ENCODE assay signal across 7 mouse cellular contexts in the genomic region with DNA sequence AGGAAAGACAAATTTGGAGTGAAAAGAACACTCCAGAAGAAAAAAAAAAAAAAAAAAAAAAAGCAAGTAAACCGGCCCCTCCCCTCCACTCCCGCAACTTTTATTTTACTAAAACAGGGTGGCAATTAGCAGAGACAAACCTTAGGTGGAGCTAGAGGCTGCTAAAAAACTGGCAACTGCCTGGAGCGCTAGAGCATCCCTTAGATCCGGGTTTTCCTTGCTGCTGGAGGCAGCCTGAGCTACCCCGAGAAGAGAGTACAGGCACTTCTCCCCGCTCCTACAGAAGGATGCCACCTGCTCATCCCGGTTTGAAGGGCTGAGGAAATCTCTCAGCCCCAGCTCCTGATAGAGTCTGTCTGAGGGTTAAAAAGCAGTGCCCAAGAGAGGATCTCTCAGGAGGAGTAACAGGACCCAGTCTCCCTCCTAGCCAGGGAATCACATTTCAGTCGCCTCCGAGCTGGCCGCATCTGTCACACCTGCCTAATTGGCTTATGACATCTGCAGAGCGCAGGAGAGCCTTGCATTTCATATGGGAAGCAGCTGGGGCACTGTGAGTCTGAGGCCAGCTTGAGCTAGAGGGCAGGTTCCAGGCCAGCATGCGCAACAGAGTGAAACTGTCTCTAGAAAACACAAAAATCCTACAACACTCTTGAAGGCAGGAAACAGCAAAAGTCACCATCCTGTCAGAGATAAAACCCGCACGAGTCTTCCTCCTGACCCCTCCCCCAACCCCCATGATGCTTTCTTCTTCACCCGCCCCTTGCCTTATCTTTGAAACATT. TPM values are rescaled to one million over a fixed set of nuclear protein-coding genes. Genes with fewer than 3 reads are reported as not detected.
DNase-seq lines count a peak whose midpoint lies in the region; ATAC-seq and TF ChIP-seq lines count a peak whose summit lies in the region.

No protein-coding gene starts in this region.

- in situ Hi-C loops in ES-E14 (cut with MboI; ENCODE audit: low sequenced_read_pairs in 2 of 2, unreplicated experiment in 2 of 2), result no loop called here

- H3K4me3 ChIP-seq in ES-E14 (ENCODE audit: insufficient read depth in 1 of 2, low read depth in 1 of 2, low read length in 2 of 2, poor library complexity in 1 of 2, severe bottlenecking in 1 of 2), result peak overlapping the region in 1 of 2 experiments; percentile 23; a peak in 1 of 4 replicates
- H3K4me3 ChIP-seq in forebrain, embryonic 13.5 days, result 0 out of 2 replicates have a peak overlapping the region, but pooled peaks have one; percentile 9
- H3K4me3 ChIP-seq in hindbrain, embryonic 11.5 days (ENCODE audit: low read depth, low read length), result no peak overlapping the region

- no peak overlapping the region for H3K27ac ChIP-seq in ES-E14 (ENCODE audit: insufficient read depth, low read depth, low read length, poor library complexity, severe bottlenecking)
- H3K27ac ChIP-seq in forebrain, embryonic 13.5 days, result no peak overlapping the region
- no peak overlapping the region for H3K27ac ChIP-seq in hindbrain, embryonic 11.5 days (ENCODE audit: low read depth, low read length)

- peak; percentile 83 for ATAC-seq in forebrain, embryonic 13.5 days
- peak; percentile 82 for ATAC-seq in hindbrain, embryonic 11.5 days (ENCODE audit: low FRiP score)

- WGBS in forebrain, embryonic 13.5 days, result 8% methylated on average over 15 of the region's 15 CpGs
- 10% methylated on average over 15 of the region's 15 CpGs for WGBS in hindbrain, embryonic 11.5 days

- H3K9ac ChIP-seq in ES-E14 (ENCODE audit: insufficient read depth, low read depth, low read length, poor library complexity, severe bottlenecking), result no peak overlapping the region; the same call in 1 of the 2 replicates
- H3K9ac ChIP-seq in forebrain, embryonic 13.5 days, result peak overlapping the region; percentile 55
- no peak overlapping the region for H3K9ac ChIP-seq in hindbrain, embryonic 11.5 days (ENCODE audit: low read depth, low read length)

- H3K36me3 ChIP-seq in ES-E14 (ENCODE audit: control insufficient read depth, insufficient read depth, low read length, poor library complexity, severe bottlenecking), result no peaks in the 10 kb centered on the region
- H3K36me3 ChIP-seq in forebrain, embryonic 13.5 days (ENCODE audit: poor library complexity, severe bottlenecking), result peaks cover 2% of the 10 kb centered on the region; the same call in 1 of the 2 replicates
- no peaks in the 10 kb centered on the region for H3K36me3 ChIP-seq in hindbrain, embryonic 11.5 days (ENCODE audit: control insufficient read depth, insufficient read depth, low read length)

- DNase-seq in ES-E14 (ENCODE audit: low read depth, low spot score), result peak; percentile 60
- peak; percentile 29 to 55 for DNase-seq in adrenal gland, postnatal 36 days
- DNase-seq in hindbrain, embryonic 11.5 days (ENCODE audit: low spot score), result peak; percentile 66
- peak; percentile 39 to 73 for DNase-seq in layer of hippocampus, postnatal 14 days (ENCODE audit: low spot score in 2 of 2)
- DNase-seq in lung, postnatal 10 days, result peak; percentile 82
- peak; percentile 74 to 75 for DNase-seq in right cerebral cortex, postnatal 10 days (ENCODE audit: low spot score in 2 of 2)

- peaks cover 0 to 1% of the 10 kb centered on the region in 2 experiments; a peak in 1 of 4 replicates for H3K4me1 ChIP-seq in ES-E14 (ENCODE audit: control insufficient read depth in 2 of 2, insufficient read depth in 2 of 2, low read length in 2 of 2, poor library complexity in 1 of 2)
- H3K4me1 ChIP-seq in forebrain, embryonic 13.5 days, result peaks cover 20% of the 10 kb centered on the region
- no peaks in the 10 kb centered on the region for H3K4me1 ChIP-seq in hindbrain, embryonic 11.5 days (replicated peaks; ENCODE audit: control insufficient read depth, insufficient read depth, low read length)

- peaks cover 14% of the 10 kb centered on the region; the same call in 1 of the 2 replicates for H3K27me3 ChIP-seq in forebrain, embryonic 13.5 days
- H3K27me3 ChIP-seq in hindbrain, embryonic 11.5 days (ENCODE audit: control insufficient read depth, insufficient read depth, low read length), result no peaks in the 10 kb centered on the region

- H3K4me2 ChIP-seq in forebrain, embryonic 13.5 days, result peak overlapping the region; percentile 51
- H3K4me2 ChIP-seq in hindbrain, embryonic 11.5 days (replicated peaks; ENCODE audit: low read depth, low read length), result 0 out of 2 replicates have a peak overlapping the region, but pooled peaks have one; percentile 12

- H3K9me3 ChIP-seq in ES-E14 (ENCODE audit: control insufficient read depth, insufficient read depth, low read depth, low read length), result no peaks in the 10 kb centered on the region
- no peaks in the 10 kb centered on the region for H3K9me3 ChIP-seq in forebrain, embryonic 13.5 days (replicated peaks)
- H3K9me3 ChIP-seq in hindbrain, embryonic 11.5 days (ENCODE audit: control insufficient read depth, low read length), result no peaks in the 10 kb centered on the region

TF ChIP-seq in ES-E14, 5 proteins besides CTCF, POLR2A, EP300 and RAD21:
- TF ChIP-seq CHD2 (IDR thresholded peaks at IDR 0.05; ENCODE audit: low read depth, low read length) (no peak), ZC3H11A (IDR thresholded peaks at IDR 0.05; ENCODE audit: borderline replicate concordance, low read depth, low read length) (peak; percentile 74; the same call in 1 of the 2 replicates), ZNF384 (IDR thresholded peaks at IDR 0.05; ENCODE audit: low read depth, low read length) (peak; percentile 89), HCFC1 (IDR thresholded peaks at IDR 0.05; ENCODE audit: borderline replicate concordance, insufficient read depth, low read length) (no peak), MAFK (IDR thresholded peaks at IDR 0.05; ENCODE audit: insufficient read depth, low read depth, low read length) (no peak)

RNA-seq across cellular contexts. Expression of a gene that starts 12.4 kb away (rescaled TPM):
- total RNA-seq in ES-E14 (2012; rRNA removed), result 21.6 and 38.7 TPM in 2 replicates
- total RNA-seq in adrenal gland, postnatal 36 days (2021), result 10 to 100 TPM; 22.3 to 22.8 TPM
- polyA plus RNA-seq in forebrain, embryonic 13.5 days (2015; fragmentation: Nextera tagmentation; extraction: Ambion mirVana), result 62.5 and 67.0 TPM in 2 replicates
- 69.3 and 74.3 TPM in 2 replicates for polyA plus RNA-seq in hindbrain, embryonic 11.5 days (2014; fragmentation: Nextera tagmentation; extraction: Ambion mirVana)
- 10 to 100 TPM; 38.1 to 40.3 TPM for total RNA-seq in layer of hippocampus, postnatal 14 days (2021)

RNA-seq across cellular contexts. Expression of a gene that starts 27.6 kb away (rescaled TPM):
- total RNA-seq in ES-E14 (2012; rRNA removed), result 14.9 and 27.8 TPM in 2 replicates
- total RNA-seq in adrenal gland, postnatal 36 days (2021), result 10 to 100 TPM; 26.5 to 27.9 TPM
- polyA plus RNA-seq in forebrain, embryonic 13.5 days (2015; fragmentation: Nextera tagmentation; extraction: Ambion mirVana), result 42.7 and 45.4 TPM in 2 replicates
- polyA plus RNA-seq in hindbrain, embryonic 11.5 days (2014; fragmentation: Nextera tagmentation; extraction: Ambion mirVana), result 56.0 and 65.7 TPM in 2 replicates
- 10 to 100 TPM; 14.9 to 15.6 TPM for total RNA-seq in layer of hippocampus, postnatal 14 days (2021)

RNA-seq across cellular contexts. Expression of a gene that starts 37.4 kb away (rescaled TPM):
- 17.3 and 19.9 TPM in 2 replicates for total RNA-seq in ES-E14 (2012; rRNA removed)
- 1 to 10 TPM; 6.0 to 7.7 TPM for total RNA-seq in adrenal gland, postnatal 36 days (2021)
- 0.59 and 0.88 TPM in 2 replicates for polyA plus RNA-seq in forebrain, embryonic 13.5 days (2015; fragmentation: Nextera tagmentation; extraction: Ambion mirVana)
- polyA plus RNA-seq in hindbrain, embryonic 11.5 days (2014; fragmentation: Nextera tagmentation; extraction: Ambion mirVana), result 1.5 TPM in 2 replicates
- 1 to 10 TPM; 4.4 to 5.0 TPM for total RNA-seq in layer of hippocampus, postnatal 14 days (2021)
